Mouse (Mus musculus) heart, embryonic 13.5 days (tissue): ENCODE measurements around the gene Scaf8. TPM values are rescaled to one million over a fixed set of nuclear protein-coding genes. Genes with fewer than 3 reads are reported as not detected.
"Not testable (repeated sequence)": the region's sequence is repeated elsewhere in the genome, so short reads cannot be mapped to it uniquely, and the experiment has no call there.

Experiments used
- ATAC-seq: fragments of 200-750 bp; cut with Nextera tagmentation; 2 replicates; pipeline ENCODE4 v1.8.0; 2017; ENCODE audit warnings: moderate TSS enrichment; ENCODE audit not compliant: insufficient number of reproducible peaks, low FRiP score, low TSS enrichment; ENCODE audit errors: extremely low read depth
- H3K27ac ChIP-seq: fragments of 300-500 bp; sonication (generic); replicated peaks from 2 replicates; pipeline ENCODE4 v1.5.1; 2015; ENCODE audit warnings: moderate library complexity, mild to moderate bottlenecking, inconsistent platforms
- H3K27me3 ChIP-seq: fragments of 300-500 bp; sonication (generic); replicated peaks from 2 replicates; pipeline ENCODE4 v1.6.1; 2015; ENCODE audit warnings: mild to moderate bottlenecking, inconsistent platforms
- H3K36me3 ChIP-seq: fragments of 300-500 bp; sonication (generic); 2 replicates; pipeline ENCODE4 v1.6.1; 2015; ENCODE audit warnings: mild to moderate bottlenecking, inconsistent platforms
- H3K4me1 ChIP-seq: fragments of 300-500 bp; sonication (generic); 2 replicates; pipeline ENCODE4 v1.6.1; 2015; ENCODE audit warnings: inconsistent platforms
- H3K4me2 ChIP-seq: fragments of 300-500 bp; sonication (generic); 2 replicates; pipeline ENCODE4 v1.6.1; 2015; ENCODE audit warnings: inconsistent platforms, mild to moderate bottlenecking, moderate library complexity
- H3K4me3 ChIP-seq: fragments of 300-500 bp; sonication (generic); 2 replicates; pipeline ENCODE4 v1.5.1; 2015; ENCODE audit warnings: moderate library complexity, mild to moderate bottlenecking, inconsistent platforms
- H3K9ac ChIP-seq: fragments of 300-500 bp; sonication (generic); 2 replicates; pipeline ENCODE4 v1.6.1; 2015; ENCODE audit warnings: inconsistent platforms, mild to moderate bottlenecking, moderate library complexity
- H3K9me3 ChIP-seq: fragments of 300-500 bp; sonication (generic); 2 replicates; pipeline ENCODE4 v1.6.1; 2016; ENCODE audit warnings: inconsistent platforms
- WGBS: fragments of 180-500 bp; shearing (Covaris S2); methylation state at CpG from one replicate; pipeline ENCODE4 v1.1.7; 2015; ENCODE audit warnings: mixed read lengths; 5-methylcytosine and 5-hydroxymethylcytosine counted together
- polyA plus RNA-seq: library from polyadenylated mRNA; unstranded; fragments of >200 nt; fragmentation: Nextera tagmentation; extraction: Ambion mirVana; gene quantifications from 2 replicates; pipeline ENCODE4 v1.2.1, GENCODE M21; 2015

The Scaf8 gene
- polyA plus RNA-seq, 1 experiment from 2014 or later, result 14.5 TPM

DNA sequence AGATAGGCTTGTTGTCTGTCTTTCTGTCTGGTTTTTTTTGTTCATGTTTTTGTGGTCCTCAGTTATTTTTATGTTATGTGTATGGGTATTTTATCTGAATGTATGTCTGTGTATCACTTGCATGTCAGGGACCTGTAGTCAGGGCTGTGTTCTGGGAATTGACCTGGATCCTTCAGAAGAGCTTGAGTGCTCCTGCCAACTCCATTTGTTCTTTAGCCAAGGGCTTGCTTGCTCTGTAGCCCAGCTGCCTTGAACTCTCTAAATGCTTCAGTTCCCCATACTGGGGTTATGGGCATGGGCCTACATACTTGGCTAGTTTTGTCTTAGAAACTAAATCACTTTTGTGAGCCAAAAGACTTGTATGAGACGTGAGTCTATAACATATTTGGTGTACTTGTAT, 13.9 kb downstream of the Scaf8 start:
- Histone ChIP-seq H3K27me3 (no peaks in the 10 kb centered on the region), H3K4me3 (no peak overlapping the region), H3K36me3 (peaks cover 37% of the 10 kb centered on the region), H3K4me2 (no peak overlapping the region), H3K4me1 (peaks cover 19% of the 10 kb centered on the region), H3K27ac (no peak overlapping the region), H3K9ac (no peak overlapping the region), H3K9me3 (no peaks in the 10 kb centered on the region)
- no peak for ATAC-seq
- 87% methylated on average over 1 of the region's 1 CpGs for WGBS

- peaks cover 19% of the 10 kb centered on the region for H3K4me1 ChIP-seq
- ATAC-seq, result no peak
- no peak overlapping the region for H3K27ac ChIP-seq
- H3K27me3 ChIP-seq, result no peaks in the 10 kb centered on the region
- WGBS, result 93% methylated on average over 3 of the region's 3 CpGs
- H3K4me2 ChIP-seq, result no peak overlapping the region
- H3K9ac ChIP-seq, result no peak overlapping the region
- H3K4me3 ChIP-seq, result no peak overlapping the region
- H3K36me3 ChIP-seq, result peaks cover 43% of the 10 kb centered on the region
- no peaks in the 10 kb centered on the region for H3K9me3 ChIP-seq
These were observed 15.0 kb downstream of the Scaf8 start for GRCm38 (mm10) chr17:3129791-3130190.

GRCm38 (mm10) chr17:3135346-3135745, 20.6 kb downstream of the Scaf8 start:
- Histone ChIP-seq H3K36me3 (peaks cover 41% of the 10 kb centered on the region), H3K4me3 (no peak overlapping the region), H3K9me3 (no peaks in the 10 kb centered on the region), H3K27me3 (no peaks in the 10 kb centered on the region), H3K4me1 (peaks cover 51% of the 10 kb centered on the region), H3K27ac (no peak overlapping the region), H3K4me2 (no peak overlapping the region), H3K9ac (no peak overlapping the region)
- no peak for ATAC-seq

GRCm38 (mm10) chr17:3136127-3136526, 21.4 kb downstream of the Scaf8 start:
- Histone ChIP-seq H3K4me1 (peaks cover 58% of the 10 kb centered on the region), H3K9me3 (no peaks in the 10 kb centered on the region), H3K4me2 (no peak overlapping the region), H3K4me3 (no peak overlapping the region), H3K27ac (no peak overlapping the region), H3K27me3 (no peaks in the 10 kb centered on the region), H3K36me3 (peaks cover 39% of the 10 kb centered on the region), H3K9ac (no peak overlapping the region)
- 72% methylated on average over 7 of the region's 7 CpGs for WGBS
- no peak for ATAC-seq

DNA sequence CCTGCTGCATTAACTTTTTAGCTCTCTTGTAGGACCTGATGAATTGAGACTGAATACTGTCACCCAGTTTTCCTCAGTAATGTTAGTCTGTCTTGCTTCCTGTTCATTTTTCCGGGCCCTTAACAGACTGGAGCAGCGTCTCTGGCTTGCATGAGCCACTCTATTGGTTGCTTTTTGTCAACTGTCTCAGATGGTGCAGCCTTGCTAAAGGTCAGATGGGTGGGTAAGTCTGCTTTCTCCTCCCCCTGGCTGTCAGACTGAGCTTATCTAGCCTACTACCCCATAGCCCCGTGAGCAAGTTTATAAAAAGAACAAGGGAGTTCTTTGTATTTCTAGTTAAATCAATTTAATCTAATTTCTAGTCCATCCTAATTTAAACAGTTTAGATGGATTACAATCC, 23.6 kb downstream of the Scaf8 start:
- H3K4me3 ChIP-seq, result no peak overlapping the region
- H3K27me3 ChIP-seq, result no peaks in the 10 kb centered on the region
- H3K9ac ChIP-seq, result peak overlapping the region; percentile 38; the same call in 1 of the 2 replicates
- H3K36me3 ChIP-seq, result peaks cover 19% of the 10 kb centered on the region
- H3K27ac ChIP-seq, result peak overlapping the region; percentile 79
- no peak for ATAC-seq
- H3K4me2 ChIP-seq, result peak overlapping the region; percentile 45
- no peaks in the 10 kb centered on the region for H3K9me3 ChIP-seq
- 4% methylated on average over 3 of the region's 3 CpGs for WGBS
- H3K4me1 ChIP-seq, result peaks cover 78% of the 10 kb centered on the region

- peaks cover 86% of the 10 kb centered on the region for H3K4me1 ChIP-seq
These were observed 25.3 kb downstream of the Scaf8 start for GRCm38 (mm10) chr17:3140100-3140499.

DNA sequence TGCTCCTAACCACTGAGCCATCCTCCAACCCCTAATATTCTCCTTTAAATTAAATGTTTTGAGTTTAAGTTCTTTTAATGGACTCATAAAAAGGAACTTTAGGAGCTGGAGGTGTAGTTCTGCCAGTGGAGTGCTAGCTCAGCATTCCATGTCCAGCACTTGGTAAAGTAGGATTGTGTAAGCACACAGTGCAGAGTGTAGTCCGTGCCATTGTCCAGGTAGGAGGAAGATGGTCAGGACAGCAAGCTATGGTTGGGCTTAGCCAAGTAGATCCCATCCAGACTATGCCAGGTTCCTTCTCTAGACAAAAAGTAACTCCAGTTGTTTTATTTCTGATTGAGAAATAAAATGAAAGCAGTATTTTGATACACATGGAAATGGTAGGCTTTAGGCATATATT, 34.1 kb downstream of the Scaf8 start:
- no peak overlapping the region for H3K9ac ChIP-seq
- no peaks in the 10 kb centered on the region for H3K9me3 ChIP-seq
- no peak overlapping the region for H3K4me3 ChIP-seq
- H3K27me3 ChIP-seq, result no peaks in the 10 kb centered on the region
- WGBS, result 86% methylated on average over 1 of the region's 1 CpGs
- peaks cover 27% of the 10 kb centered on the region for H3K4me1 ChIP-seq
- H3K36me3 ChIP-seq, result peaks cover 35% of the 10 kb centered on the region
- no peak overlapping the region for H3K27ac ChIP-seq
- ATAC-seq, result no peak
- H3K4me2 ChIP-seq, result no peak overlapping the region

More at GRCm38 (mm10) chr17:3140100-3140499, 25.3 kb downstream of the Scaf8 start:
- WGBS, result 29% methylated on average over 1 of the region's 1 CpGs
- H3K4me3 ChIP-seq, result no peak overlapping the region
- H3K9me3 ChIP-seq, result no peaks in the 10 kb centered on the region
- no peak overlapping the region for H3K27ac ChIP-seq
- H3K27me3 ChIP-seq, result no peaks in the 10 kb centered on the region
- no peak overlapping the region for H3K9ac ChIP-seq
- H3K36me3 ChIP-seq, result peaks cover 19% of the 10 kb centered on the region
- H3K4me2 ChIP-seq, result no peak overlapping the region
- ATAC-seq, result no peak

DNA sequence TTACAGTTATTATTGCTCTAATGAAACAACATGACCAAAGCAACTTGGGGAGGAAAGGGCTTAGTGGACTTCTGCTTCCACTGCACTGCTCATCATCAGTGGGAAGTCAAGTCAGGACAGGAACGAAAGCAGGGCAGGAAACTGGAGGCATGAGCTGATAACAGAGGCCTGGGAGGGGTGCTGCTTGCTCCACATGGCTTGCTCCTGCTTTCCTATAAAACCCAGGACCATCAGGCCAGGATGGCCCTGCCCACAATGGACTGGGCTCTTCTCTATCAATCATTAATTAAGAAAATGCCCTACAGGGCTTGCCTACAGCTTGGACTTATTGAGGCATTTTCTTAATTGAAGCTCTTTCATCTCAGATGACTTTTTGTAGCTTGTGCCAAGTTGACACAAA, 34.8 kb downstream of the Scaf8 start:
- H3K4me2 ChIP-seq, result no peak overlapping the region
- WGBS, result 11% methylated on average over 1 of the region's 1 CpGs
- ATAC-seq, result no peak
- H3K4me3 ChIP-seq, result no peak overlapping the region
- H3K27ac ChIP-seq, result no peak overlapping the region
- peaks cover 21% of the 10 kb centered on the region for H3K4me1 ChIP-seq
- H3K9me3 ChIP-seq, result no peaks in the 10 kb centered on the region
- no peak overlapping the region for H3K9ac ChIP-seq
- H3K27me3 ChIP-seq, result no peaks in the 10 kb centered on the region
- peaks cover 36% of the 10 kb centered on the region for H3K36me3 ChIP-seq

- not testable (repeated sequence) for H3K4me3 ChIP-seq, H3K9me3 ChIP-seq, H3K9ac ChIP-seq, H3K27ac ChIP-seq, H3K27me3 ChIP-seq, H3K4me2 ChIP-seq, ATAC-seq
- Histone ChIP-seq H3K36me3 (peaks cover 35% of the 10 kb centered on the region), H3K4me1 (peaks cover 19% of the 10 kb centered on the region)
- 76% methylated on average over 1 of the region's 1 CpGs for WGBS
These were observed 35.9 kb downstream of the Scaf8 start for GRCm38 (mm10) chr17:3150701-3151100.

GRCm38 (mm10) chr17:3151181-3151580, 36.4 kb downstream of the Scaf8 start:
- no peak overlapping the region for H3K9ac ChIP-seq
- no peak for ATAC-seq
- H3K27ac ChIP-seq, result no peak overlapping the region
- no peak overlapping the region for H3K4me3 ChIP-seq
- no peaks in the 10 kb centered on the region for H3K27me3 ChIP-seq
- H3K4me2 ChIP-seq, result no peak overlapping the region
- no peaks in the 10 kb centered on the region for H3K9me3 ChIP-seq
- peaks cover 37% of the 10 kb centered on the region for H3K36me3 ChIP-seq
- H3K4me1 ChIP-seq, result peaks cover 19% of the 10 kb centered on the region

DNA sequence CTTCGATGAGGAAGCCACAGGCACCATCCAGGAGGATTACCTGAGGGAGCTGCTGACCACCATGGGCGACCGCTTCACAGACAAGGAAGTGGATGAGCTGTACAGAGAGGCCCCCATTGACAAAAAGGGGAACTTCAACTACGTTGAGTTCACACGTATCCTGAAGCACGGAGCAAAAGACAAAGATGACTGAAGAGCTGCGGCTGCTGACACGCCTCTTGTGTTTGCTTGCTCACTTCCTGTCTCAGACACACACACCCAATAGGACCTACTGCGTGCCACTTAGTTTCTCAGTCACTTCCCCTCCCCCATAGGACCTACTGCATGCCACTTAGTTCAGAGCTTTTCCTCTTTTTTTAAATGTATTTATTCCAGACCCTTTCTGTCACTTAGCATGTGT, 41.4 kb downstream of the Scaf8 start:
- peaks cover 50% of the 10 kb centered on the region for H3K36me3 ChIP-seq

GRCm38 (mm10) chr17:3157016-3157415, 42.2 kb downstream of the Scaf8 start:
- no peak overlapping the region for H3K4me3 ChIP-seq
- no peak overlapping the region for H3K9ac ChIP-seq
- H3K27me3 ChIP-seq, result no peaks in the 10 kb centered on the region
- H3K9me3 ChIP-seq, result no peaks in the 10 kb centered on the region
- no peak for ATAC-seq
- H3K36me3 ChIP-seq, result peaks cover 54% of the 10 kb centered on the region
- no peak overlapping the region for H3K27ac ChIP-seq
- H3K4me1 ChIP-seq, result peaks cover 4% of the 10 kb centered on the region
- H3K4me2 ChIP-seq, result no peak overlapping the region

More for the DNA sequence above, 41.4 kb downstream of the Scaf8 start:
- ATAC-seq, H3K27ac ChIP-seq, H3K4me1 ChIP-seq, H3K9ac ChIP-seq, H3K9me3 ChIP-seq, H3K4me2 ChIP-seq, H3K4me3 ChIP-seq, H3K27me3 ChIP-seq: not testable (repeated sequence)
- WGBS, result 88% methylated on average over 9 of the region's 9 CpGs
